Mouse (Mus musculus) olfactory bulb, adult 2 months (tissue): ENCODE measurements around the gene Rdh1.

ENCODE experiments used
- CTCF ChIP-seq: fragments of 200-500 bp; IDR thresholded peaks from 2 replicates; pipeline ENCODE4 v1.5.1; 2012; ENCODE audit warnings: low read depth, mild to moderate bottlenecking, low read length, moderate library complexity; ENCODE audit not compliant: insufficient read depth
- POLR2A ChIP-seq: fragments of 200-500 bp; IDR thresholded peaks from 2 replicates; pipeline ENCODE4 v1.6.1; 2012; ENCODE audit warnings: mild to moderate bottlenecking, low read depth, low read length, moderate library complexity; ENCODE audit not compliant: insufficient read depth

DNA sequence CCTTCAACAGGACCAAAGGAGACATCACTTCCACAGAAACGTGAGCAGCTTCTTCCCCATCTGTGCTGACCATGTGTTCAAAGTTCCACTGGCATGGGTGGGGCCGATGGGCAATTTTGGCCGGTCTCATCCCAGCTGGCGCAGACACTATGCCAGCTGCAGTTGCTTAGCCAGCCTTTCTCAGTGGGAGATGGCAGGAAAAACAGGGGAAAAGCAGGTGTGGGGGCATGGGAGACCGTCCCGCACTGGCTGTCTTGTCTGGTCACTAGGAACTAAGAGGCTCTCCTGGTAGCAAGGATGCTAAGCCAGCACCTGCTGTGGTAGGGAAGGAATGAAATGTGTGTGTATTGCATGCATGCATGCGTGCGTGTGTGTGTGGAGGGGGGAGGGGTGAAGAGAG, 31.1 kb upstream of the Rdh1 start:
- TF ChIP-seq CTCF (no peak), POLR2A (no peak)
